Mouse (Mus musculus): ENCODE data around the gene Timm8b. TPM values are rescaled to one million over a fixed set of nuclear protein-coding genes. Genes with fewer than 3 reads are reported as not detected.

Timm8b gene
- polyA plus RNA-seq, 1 experiment from 2014 or later, result 321 TPM

GRCm38 (mm10) chr9:50585145-50585818, 18.4 kb upstream of the Timm8b start:
- Histone ChIP-seq H3K27me3 (ENCODE audit: poor library complexity, severe bottlenecking) (no peaks in the 10 kb centered on the region), H3K9me3 (no peaks in the 10 kb centered on the region), H3K4me1 (peaks cover 4% of the 10 kb centered on the region; the same call in 1 of the 2 replicates), H3K36me3 (replicated peaks) (no peaks in the 10 kb centered on the region), H3K4me3 (no peak overlapping the region), H3K27ac (no peak overlapping the region)
- WGBS, result 86% methylated on average over 6 of the region's 6 CpGs
- DNase-seq (ENCODE audit: extremely low spot score, low spot score), result no peak

- no peaks in the 10 kb centered on the region for H3K4me1 ChIP-seq
- H3K27ac ChIP-seq, result no peak overlapping the region
- whole genome bisulfite sequencing, result 81% methylated on average over 4 of the region's 4 CpGs
- H3K4me3 ChIP-seq, result no peak overlapping the region
- DNase-seq (ENCODE audit: extremely low spot score, low spot score), result no peak
- H3K36me3 ChIP-seq (replicated peaks), result no peaks in the 10 kb centered on the region
- H3K9me3 ChIP-seq, result no peaks in the 10 kb centered on the region
- no peaks in the 10 kb centered on the region for H3K27me3 ChIP-seq (ENCODE audit: poor library complexity, severe bottlenecking)
Observed at GRCm38 (mm10) chr9:50586955-50587354, 16.8 kb upstream of the Timm8b start.

- no peak for DNase-seq (ENCODE audit: extremely low spot score, low spot score)
Observed at GRCm38 (mm10) chr9:50590856-50591518, 12.7 kb upstream of the Timm8b start.

GRCm38 (mm10) chr9:50592955-50593354, 10.8 kb upstream of the Timm8b start:
- Histone ChIP-seq H3K27ac (no peak overlapping the region), H3K36me3 (replicated peaks) (peaks cover 36% of the 10 kb centered on the region), H3K4me3 (no peak overlapping the region), H3K9me3 (no peaks in the 10 kb centered on the region), H3K4me1 (no peaks in the 10 kb centered on the region), H3K27me3 (ENCODE audit: poor library complexity, severe bottlenecking) (no peaks in the 10 kb centered on the region)
- no peak for DNase-seq (ENCODE audit: extremely low spot score, low spot score)
- 88% methylated on average over 9 of the region's 9 CpGs for WGBS

More at GRCm38 (mm10) chr9:50590856-50591518, 12.7 kb upstream of the Timm8b start:
- H3K9me3 ChIP-seq, result no peaks in the 10 kb centered on the region
- no peaks in the 10 kb centered on the region for H3K4me1 ChIP-seq
- peaks cover 16% of the 10 kb centered on the region for H3K36me3 ChIP-seq (replicated peaks)
- H3K27ac ChIP-seq, result no peak overlapping the region
- no peaks in the 10 kb centered on the region for H3K27me3 ChIP-seq (ENCODE audit: poor library complexity, severe bottlenecking)
- 84% methylated on average over 10 of the region's 10 CpGs for WGBS
- no peak overlapping the region for H3K4me3 ChIP-seq

- DNase-seq (ENCODE audit: extremely low spot score, low spot score), result peak; percentile 19
- no peak overlapping the region for H3K4me3 ChIP-seq
- no peaks in the 10 kb centered on the region for H3K4me1 ChIP-seq
- H3K36me3 ChIP-seq (replicated peaks), result peaks cover 41% of the 10 kb centered on the region
- 87% methylated on average over 3 of the region's 3 CpGs for WGBS
- no peaks in the 10 kb centered on the region for H3K9me3 ChIP-seq
- no peaks in the 10 kb centered on the region for H3K27me3 ChIP-seq (ENCODE audit: poor library complexity, severe bottlenecking)
- no peak overlapping the region for H3K27ac ChIP-seq
Observed at GRCm38 (mm10) chr9:50593544-50593943, 10.2 kb upstream of the Timm8b start.

GRCm38 (mm10) chr9:50594794-50595417, 8.8 kb upstream of the Timm8b start:
- Histone ChIP-seq H3K27ac (no peak overlapping the region), H3K36me3 (replicated peaks) (peaks cover 55% of the 10 kb centered on the region), H3K4me1 (no peaks in the 10 kb centered on the region), H3K27me3 (ENCODE audit: poor library complexity, severe bottlenecking) (no peaks in the 10 kb centered on the region), H3K4me3 (no peak overlapping the region), H3K9me3 (no peaks in the 10 kb centered on the region)
- DNase-seq (ENCODE audit: extremely low spot score, low spot score), result no peak
- 86% methylated on average over 12 of the region's 12 CpGs for WGBS

- H3K36me3 ChIP-seq (replicated peaks), result peaks cover 62% of the 10 kb centered on the region
- no peaks in the 10 kb centered on the region for H3K27me3 ChIP-seq (ENCODE audit: poor library complexity, severe bottlenecking)
- H3K4me1 ChIP-seq, result peaks cover 7% of the 10 kb centered on the region
- no peak for DNase-seq (ENCODE audit: extremely low spot score, low spot score)
- no peak overlapping the region for H3K27ac ChIP-seq
- no peaks in the 10 kb centered on the region for H3K9me3 ChIP-seq
- no peak overlapping the region for H3K4me3 ChIP-seq
- 95% methylated on average over 8 of the region's 8 CpGs for WGBS
Observed at GRCm38 (mm10) chr9:50596973-50597372, 6.7 kb upstream of the Timm8b start.

GRCm38 (mm10) chr9:50601536-50601935, 2.2 kb upstream of the Timm8b start:
- H3K9me3 ChIP-seq, result no peaks in the 10 kb centered on the region
- H3K4me1 ChIP-seq, result peaks cover 30% of the 10 kb centered on the region
- H3K27me3 ChIP-seq (ENCODE audit: poor library complexity, severe bottlenecking), result no peaks in the 10 kb centered on the region
- no peak for DNase-seq (ENCODE audit: extremely low spot score, low spot score)
- peaks cover 56% of the 10 kb centered on the region for H3K36me3 ChIP-seq (replicated peaks)
- WGBS, result 92% methylated on average over 6 of the region's 6 CpGs
- H3K27ac ChIP-seq, result no peak overlapping the region
- H3K4me3 ChIP-seq, result no peak overlapping the region

- WGBS, result 89% methylated on average over 7 of the region's 7 CpGs
- Histone ChIP-seq H3K9me3 (no peaks in the 10 kb centered on the region), H3K4me3 (peak overlapping the region; percentile 92), H3K27ac (no peak overlapping the region), H3K27me3 (ENCODE audit: poor library complexity, severe bottlenecking) (no peaks in the 10 kb centered on the region), H3K4me1 (peaks cover 30% of the 10 kb centered on the region), H3K36me3 (replicated peaks) (peaks cover 56% of the 10 kb centered on the region)
- no peak for DNase-seq (ENCODE audit: extremely low spot score, low spot score)
Observed at GRCm38 (mm10) chr9:50602055-50602845, 1.5 kb upstream of the Timm8b start.

- under 1% methylated on average over 24 of the region's 24 CpGs for WGBS
- H3K27ac ChIP-seq, result peak overlapping the region; percentile 96
- no peaks in the 10 kb centered on the region for H3K27me3 ChIP-seq (ENCODE audit: poor library complexity, severe bottlenecking)
- peaks cover 56% of the 10 kb centered on the region for H3K36me3 ChIP-seq (replicated peaks)
- H3K9me3 ChIP-seq, result no peaks in the 10 kb centered on the region
- H3K4me1 ChIP-seq, result peaks cover 30% of the 10 kb centered on the region
- H3K4me3 ChIP-seq, result peak overlapping the region; percentile 92
- DNase-seq (ENCODE audit: extremely low spot score, low spot score), result no peak
Observed at GRCm38 (mm10) chr9:50603998-50604324, 251 bp downstream of the Timm8b start.

- Histone ChIP-seq H3K36me3 (replicated peaks) (peaks cover 56% of the 10 kb centered on the region), H3K27me3 (ENCODE audit: poor library complexity, severe bottlenecking) (no peaks in the 10 kb centered on the region), H3K4me3 (peak overlapping the region; percentile 92), H3K4me1 (peaks cover 30% of the 10 kb centered on the region), H3K27ac (peak overlapping the region; percentile 96), H3K9me3 (no peaks in the 10 kb centered on the region)
- 8% methylated on average over 6 of the region's 6 CpGs for WGBS
- DNase-seq (ENCODE audit: extremely low spot score, low spot score), result no peak
Observed at GRCm38 (mm10) chr9:50604338-50604737, 628 bp downstream of the Timm8b start.

GRCm38 (mm10) chr9:50612115-50612514, 8.4 kb downstream of the Timm8b start:
- Histone ChIP-seq H3K27ac (no peak overlapping the region), H3K27me3 (ENCODE audit: poor library complexity, severe bottlenecking) (no peaks in the 10 kb centered on the region), H3K4me3 (no peak overlapping the region), H3K36me3 (replicated peaks) (peaks cover 82% of the 10 kb centered on the region), H3K9me3 (no peaks in the 10 kb centered on the region), H3K4me1 (peaks cover 16% of the 10 kb centered on the region)
- DNase-seq (ENCODE audit: extremely low spot score, low spot score), result no peak
- 93% methylated on average over 4 of the region's 4 CpGs for WGBS
